Mouse (Mus musculus): ENCODE measurements around the gene Hirip3. TPM values are rescaled to one million over a fixed set of nuclear protein-coding genes. Genes with fewer than 3 reads are reported as not detected.

The Hirip3 gene
- total RNA-seq, 4 experiments from 2014 or later = 32.6 to 47.7 (median 40.7) TPM

- DNase-seq (ENCODE audit: low spot score in 2 of 2) = no peak
Measured at GRCm38 (mm10) chr7:126905590-126905989, 43.8 kb downstream of the Hirip3 start.

GRCm38 (mm10) chr7:126914844-126915243, 53.1 kb downstream of the Hirip3 start:
- no peak for DNase-seq (ENCODE audit: low spot score in 2 of 2)

Other genes with a start within 250 kb of the Hirip3 start
- 10 to 100 TPM; 15.3 to 22.6 (median 17.7) TPM for gene Nupr1, start 231.1 kb upstream of the Hirip3 start, total RNA-seq (2022)
- gene Sgf29, start 212.7 kb upstream of the Hirip3 start, total RNA-seq (2022) = 10 to 100 TPM; 28.4 to 39.0 (median 33.6) TPM
- 1 to 10 TPM; 6.3 to 9.0 (median 7.9) TPM for gene Sult1a1, start 185.5 kb upstream of the Hirip3 start, total RNA-seq (2022)
- 10 to 100 TPM; 82.1 to 97.0 (median 90.2) TPM for gene Bola2, start 166.6 kb upstream of the Hirip3 start, total RNA-seq (2022)
- gene Slx1b, start 166.2 kb upstream of the Hirip3 start, total RNA-seq (2022) = 10 to 100 TPM; 17.1 to 23.0 (median 19.6) TPM
- 100 to 1,000 TPM; 132 to 162 (median 149) TPM for gene Coro1a, start 154.2 kb upstream of the Hirip3 start, total RNA-seq (2022)
- 100 to 1,000 TPM; 183 to 207 (median 190) TPM for gene Mapk3, start 102.4 kb upstream of the Hirip3 start, total RNA-seq (2022)
- gene Gdpd3, start 95.6 kb upstream of the Hirip3 start, total RNA-seq (2022) = 1 to 10 TPM; 1.4 to 3.3 (median 2.3) TPM
- gene Ypel3, start 85.0 kb upstream of the Hirip3 start, total RNA-seq (2022) = 100 to 1,000 TPM; 256 to 289 (median 278) TPM
- gene Tbx6, start 80.5 kb upstream of the Hirip3 start, total RNA-seq (2022) = under 1 TPM; 0.63 to 1.00 (median 0.84) TPM
- 10 to 100 TPM; 48.2 to 56.0 (median 51.2) TPM for gene Ppp4c, start 69.5 kb upstream of the Hirip3 start, total RNA-seq (2022)
- gene Fam57b, start 64.3 kb upstream of the Hirip3 start, total RNA-seq (2022) = 10 to 100 TPM; 58.1 to 63.4 (median 59.6) TPM
- 1 to 10 TPM in 1 of 4 experiments, not detected in 3; 2.3 TPM for gene 4930451I11Rik, start 30.3 kb upstream of the Hirip3 start, total RNA-seq (2022)
- gene Doc2a, start 14.6 kb upstream of the Hirip3 start, total RNA-seq (2022) = 10 to 100 TPM; 45.6 to 57.5 (median 53.5) TPM
- gene Ino80e, start 405 bp downstream of the Hirip3 start, total RNA-seq (2022) = 10 to 100 TPM; 48.0 to 61.8 (median 51.8) TPM
- gene Taok2, start 22.7 kb downstream of the Hirip3 start, total RNA-seq (2022) = 100 to 1,000 TPM; 146 to 153 (median 152) TPM
- gene Tmem219, start 60.9 kb downstream of the Hirip3 start, total RNA-seq (2022) = 10 to 100 TPM; 20.8 to 25.4 (median 22.8) TPM
- 100 to 1,000 TPM; 153 to 158 (median 156) TPM for gene Kctd13, start 66.9 kb downstream of the Hirip3 start, total RNA-seq (2022)
- gene Asphd1, start 87.6 kb downstream of the Hirip3 start, total RNA-seq (2022) = 10 to 100 TPM; 44.4 to 53.4 (median 50.5) TPM
- gene Sez6l2, start 88.6 kb downstream of the Hirip3 start, total RNA-seq (2022) = 100 to 1,000 TPM; 419 to 434 (median 424) TPM
- 100 to 1,000 TPM; 175 to 183 (median 179) TPM for gene Cdipt, start 113.9 kb downstream of the Hirip3 start, total RNA-seq (2022)
- under 1 TPM in 1 of 4 experiments, not detected in 3; 0.61 TPM for gene Cdiptos, start 114.1 kb downstream of the Hirip3 start, total RNA-seq (2022)
- gene Mvp, start 152.6 kb downstream of the Hirip3 start, total RNA-seq (2022) = 10 to 100 TPM; 10.9 to 12.6 (median 12.0) TPM
- 1 to 10 TPM in 1 of 4 experiments, not detected in 3; 2.5 TPM for gene Pagr1b, start 154.5 kb downstream of the Hirip3 start, total RNA-seq (2022)
- 10 to 100 TPM; 13.2 to 34.8 (median 28.4) TPM for gene Pagr1a, start 155.4 kb downstream of the Hirip3 start, total RNA-seq (2022)
- 10 to 100 TPM; 35.5 to 49.5 (median 45.3) TPM for gene Gm42742, start 159.1 kb downstream of the Hirip3 start, total RNA-seq (2022)
- gene Prrt2, start 159.2 kb downstream of the Hirip3 start, total RNA-seq (2022) = 100 to 1,000 TPM; 191 to 225 (median 213) TPM
- 100 to 1,000 TPM; 167 to 197 (median 191) TPM for gene Maz, start 165.1 kb downstream of the Hirip3 start, total RNA-seq (2022)
- 1 to 10 TPM; 2.3 to 7.1 (median 5.3) TPM for gene Kif22, start 180.5 kb downstream of the Hirip3 start, total RNA-seq (2022)
- not detected for gene Zg16, start 225.4 kb downstream of the Hirip3 start, total RNA-seq (2022)
- gene AI467606, start 229.4 kb downstream of the Hirip3 start, total RNA-seq (2022) = 1 to 10 TPM in 3 of 4 experiments, under 1 TPM in 1; 0.97 to 2.6 (median 1.7) TPM

All from left cerebral cortex, adult 8-10 months (tissue).